Mouse (Mus musculus) ES-Bruce4 (cell line): ENCODE measurements around the gene Tmem40.

Experiments used
- CTCF ChIP-seq: IDR thresholded peaks from one replicate; pipeline ENCODE4 v1.8.1; 2011; ENCODE audit warnings: low read depth, low read length
- EP300 ChIP-seq: IDR thresholded peaks from 2 replicates; pipeline ENCODE4 v1.6.1; 2011; ENCODE audit warnings: low read depth, low read length; ENCODE audit not compliant: insufficient read depth
- POLR2A ChIP-seq: IDR thresholded peaks from one replicate; pipeline ENCODE4 v1.8.1; 2011; ENCODE audit warnings: low read length; ENCODE audit not compliant: insufficient read depth

DNA sequence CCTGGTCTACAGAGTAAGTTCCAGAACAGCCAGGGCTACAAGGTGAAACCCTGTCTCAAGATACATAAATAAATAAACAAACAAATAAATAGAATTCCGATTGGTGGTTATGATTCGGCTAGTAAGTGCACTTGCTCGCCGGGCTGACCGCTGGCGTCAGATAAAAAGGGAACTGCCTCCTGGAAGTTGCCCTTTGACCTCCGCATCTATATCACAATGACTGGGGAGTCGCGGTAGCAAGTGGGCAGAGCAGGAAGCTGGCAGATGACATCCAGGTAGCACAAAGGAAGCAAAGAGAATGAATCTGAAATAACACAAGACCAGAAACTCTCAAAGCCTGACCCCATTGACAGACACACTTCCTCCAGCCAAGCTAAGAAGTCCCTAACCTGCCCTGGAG lies 5.1 kb upstream of the Tmem40 start:
- TF ChIP-seq CTCF (no peak), POLR2A (no peak), EP300 (no peak)
